Mouse (Mus musculus) heart, adult 9 months (tissue): Measurements from ENCODE around the gene Cenpv.
A peak's percentile ranks its signal among the peaks of the same experiment; 100 is the strongest.

Experiments used
- DNase-seq, 2 experiments: peaks; one replicate each; pipeline ENCODE4 v3.0.0; 2022; ENCODE audit warnings: low spot score in 2 of 2

The Cenpv gene

GRCm38 (mm10) chr11:62554163-62554855, 15.2 kb upstream of the Cenpv start:
- DNase-seq, result no peak

- no peak for DNase-seq
Measured at GRCm38 (mm10) chr11:62553633-62554032, 14.6 kb upstream of the Cenpv start.

- DNase-seq, result no peak
Measured at GRCm38 (mm10) chr11:62553186-62553585, 14.1 kb upstream of the Cenpv start.

- DNase-seq, result peak; percentile 92 to 93
Measured at GRCm38 (mm10) chr11:62551226-62552119, 12.4 kb upstream of the Cenpv start.

- DNase-seq, result peak; percentile 98 to 99
Measured at GRCm38 (mm10) chr11:62550727-62551225, 11.7 kb upstream of the Cenpv start, which contains the start of gene Ubb. Gene Ubb (plus strand): TSS chr11:62551171.

- DNase-seq, result peak; percentile 69 to 74
Measured at GRCm38 (mm10) chr11:62550227-62550685, 11.2 kb upstream of the Cenpv start.

- peak; percentile 78 to 85 for DNase-seq
Measured at GRCm38 (mm10) chr11:62549782-62550181, 10.7 kb upstream of the Cenpv start.

- no peak for DNase-seq
Measured at GRCm38 (mm10) chr11:62543991-62544390, 4.9 kb upstream of the Cenpv start.

GRCm38 (mm10) chr11:62541581-62541980, 2.5 kb upstream of the Cenpv start:
- no peak for DNase-seq

GRCm38 (mm10) chr11:62540969-62541368, 1.9 kb upstream of the Cenpv start:
- no peak for DNase-seq

GRCm38 (mm10) chr11:62540167-62540566, 1.1 kb upstream of the Cenpv start:
- no peak for DNase-seq

GRCm38 (mm10) chr11:62538321-62539088, 556 bp downstream of the Cenpv start:
- DNase-seq, result peak in 1 of 2 experiments; percentile 42

GRCm38 (mm10) chr11:62537590-62537989, 1.5 kb downstream of the Cenpv start:
- DNase-seq, result no peak

- DNase-seq, result no peak
Measured at GRCm38 (mm10) chr11:62537089-62537488, 2.0 kb downstream of the Cenpv start.

GRCm38 (mm10) chr11:62522283-62522682, 16.8 kb downstream of the Cenpv start:
- no peak for DNase-seq

- DNase-seq, result no peak
Measured at GRCm38 (mm10) chr11:62518991-62519390, 20.1 kb downstream of the Cenpv start.

- no peak for DNase-seq
Measured at GRCm38 (mm10) chr11:62513311-62513710, 25.8 kb downstream of the Cenpv start.

GRCm38 (mm10) chr11:62512529-62513080, 26.5 kb downstream of the Cenpv start:
- no peak for DNase-seq

GRCm38 (mm10) chr11:62511444-62512202, 27.4 kb downstream of the Cenpv start:
- DNase-seq, result no peak

GRCm38 (mm10) chr11:62510956-62511355, 28.1 kb downstream of the Cenpv start:
- no peak for DNase-seq

- DNase-seq, result no peak
Measured at GRCm38 (mm10) chr11:62509571-62509970, 29.5 kb downstream of the Cenpv start.
